ENCODE assay signal across 7 mouse cellular contexts in genomic region chr1:86992849-86993248, GRCm38 (mm10).
"Had no signal": no experiment of that assay in that cellular context is flagged by ENCODE, and none has a peak within 500 bp of the region (broad histone marks: within the 10 kb centered on the region; RNA-seq: fewer than 3 reads in every experiment).

No protein-coding gene starts in this region.

- DNase-seq: kidney, adult 18-20 months; kidney, postnatal 10 days; kidney, postnatal 4 days; lung, adult 2 months; lung, postnatal 4 days; thymus, adult 18-20 months; thymus, postnatal 25 days had no signal
